Mouse (Mus musculus): Measurements from ENCODE around the gene Erich3.

- no peak for TF ChIP-seq EP300 (IDR thresholded peaks at IDR 0.05; ENCODE audit: low read depth)
- TF ChIP-seq CTCF (IDR thresholded peaks at IDR 0.05; ENCODE audit: low read depth) = no peak
Observed at GRCm38 (mm10) chr3:154800888-154801429, 137.3 kb downstream of the Erich3 start.

All from liver, embryonic 14.5 days (tissue).